Mouse (Mus musculus) cerebellum, adult 2 months (tissue): Measurements from ENCODE around the gene Plekha6.

ENCODE experiments used
- CTCF ChIP-seq: fragments of 200-500 bp; IDR thresholded peaks from 2 replicates; pipeline ENCODE4 v1.5.1; 2011; ENCODE audit warnings: low read depth, mild to moderate bottlenecking, control low read depth, low read length, moderate library complexity, borderline replicate concordance; ENCODE audit not compliant: insufficient read depth
- POLR2A ChIP-seq: fragments of 200-500 bp; IDR thresholded peaks from 2 replicates; pipeline ENCODE4 v1.6.1; 2011; ENCODE audit warnings: low read length, control low read depth, borderline replicate concordance; ENCODE audit not compliant: insufficient read depth

DNA sequence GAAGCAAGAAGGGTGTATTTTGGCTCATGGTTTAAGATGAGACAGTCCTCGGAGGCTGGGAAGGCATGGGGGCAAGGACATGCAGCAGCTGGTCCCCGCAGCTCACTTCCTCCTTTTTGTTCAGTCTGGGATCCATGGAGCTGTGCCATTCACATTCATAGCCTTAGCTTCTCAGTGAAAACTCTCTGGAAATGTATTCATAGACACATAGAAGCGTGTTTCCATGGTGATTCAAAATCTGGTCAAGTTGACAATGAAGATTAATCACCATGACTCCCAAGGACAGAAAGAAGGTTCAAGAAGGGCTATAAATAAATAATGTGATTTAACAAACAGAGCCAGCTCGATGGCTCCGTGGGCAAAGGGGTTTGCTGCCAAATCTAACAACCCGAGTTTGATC lies 169.9 kb downstream of the Plekha6 start:
- TF ChIP-seq CTCF (no peak), POLR2A (no peak)
